Mouse (Mus musculus): ENCODE measurements around the gene Ptprn2.

DNA sequence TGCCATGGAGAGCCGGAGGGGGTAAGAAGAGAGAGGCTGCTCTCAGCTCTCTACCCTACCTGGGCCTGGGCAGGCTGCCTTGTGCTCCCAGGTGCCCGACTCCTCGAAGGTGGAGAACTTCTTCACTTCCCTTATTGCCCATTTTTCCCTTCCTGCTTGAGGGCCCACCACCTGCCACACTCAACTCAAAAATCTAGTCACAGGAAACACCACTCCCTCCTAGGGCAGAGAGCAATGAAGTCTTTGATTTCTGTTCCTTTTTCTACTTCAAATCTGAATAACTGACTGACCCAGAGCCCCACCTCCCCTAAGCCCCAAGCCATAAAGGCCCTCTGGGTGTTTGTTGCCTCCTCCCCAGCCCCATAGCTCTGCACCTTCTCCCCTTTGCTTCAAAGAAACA is 832.7 kb downstream of the Ptprn2 start:
- no peak for TF ChIP-seq POLR2A (IDR thresholded peaks at IDR 0.05; ENCODE audit: borderline replicate concordance, extremely low read depth, low read depth, low read length)
- no peak for TF ChIP-seq CTCF (IDR thresholded peaks at IDR 0.05; ENCODE audit: insufficient read depth, low read length)

Measured in lung, adult 2 months (tissue).